Mouse (Mus musculus) lung, adult 2 months (tissue): ENCODE results near the gene Asprv1. TPM values are rescaled to one million over a fixed set of nuclear protein-coding genes. Genes with fewer than 3 reads are reported as not detected.
A peak's percentile ranks its signal among the peaks of the same experiment; 100 is the strongest.

Experiments
- DNase-seq: peaks from one replicate; pipeline ENCODE4 v3.0.0; 2022
- H3K4me1 ChIP-seq: fragments of 200-500 bp; 2 replicates; pipeline ENCODE4 v1.6.1; 2011; ENCODE audit warnings: low read length; ENCODE audit not compliant: control insufficient read depth, insufficient read depth
- H3K4me3 ChIP-seq: fragments of 200-500 bp; replicated peaks from 2 replicates; pipeline ENCODE3; 2011; ENCODE audit warnings: low read depth, mild to moderate bottlenecking, control low read depth, low read length; ENCODE audit errors: extremely low read depth
- CTCF ChIP-seq: fragments of 200-500 bp; IDR thresholded peaks from 2 replicates; pipeline ENCODE4 v1.5.1; 2011; ENCODE audit warnings: mild to moderate bottlenecking, low read length, control low read depth; ENCODE audit not compliant: insufficient read depth
- POLR2A ChIP-seq: fragments of 200-500 bp; IDR thresholded peaks from 2 replicates; pipeline ENCODE4 v1.6.1; 2011; ENCODE audit warnings: low read depth, mild to moderate bottlenecking, control low read depth, low read length, borderline replicate concordance; ENCODE audit errors: extremely low read depth
- WGBS: fragments of 180-500 bp; shearing (Covaris S2); methylation state at CpG from one replicate; pipeline ENCODE4 v1.1.7; 2018; 5-methylcytosine and 5-hydroxymethylcytosine counted together
- polyA plus RNA-seq: library from polyadenylated mRNA; depleted of rRNA; stranded (reverse); fragments of >200 nt; gene quantifications from 2 replicates; pipeline ENCODE4 v1.2.3, GENCODE M21; 2012

The Asprv1 gene
- polyA plus RNA-seq, 1 experiment = 263 TPM

GRCm38 (mm10) chr6:86610714-86611113 lies 17.2 kb upstream of the Asprv1 start:
- peak; percentile 49; the same call in 1 of the 2 replicates for TF ChIP-seq POLR2A
- TF ChIP-seq CTCF = no peak
- DNase-seq = peak; percentile 80
- Histone ChIP-seq H3K4me3 (no peak overlapping the region), H3K4me1 (peaks cover 14% of the 10 kb centered on the region; the same call in 1 of the 2 replicates)
- WGBS = 26% methylated on average over 5 of the region's 5 CpGs

GRCm38 (mm10) chr6:86615301-86615700 lies 12.7 kb upstream of the Asprv1 start:
- Histone ChIP-seq H3K4me1 (peaks cover 3% of the 10 kb centered on the region; the same call in 1 of the 2 replicates), H3K4me3 (no peak overlapping the region)
- 66% methylated on average over 4 of the region's 4 CpGs for WGBS
- TF ChIP-seq CTCF (no peak), POLR2A (no peak)
- DNase-seq = peak; percentile 47

GRCm38 (mm10) chr6:86623201-86623600 lies 4.8 kb upstream of the Asprv1 start:
- Histone ChIP-seq H3K4me3 (no peak overlapping the region), H3K4me1 (no peaks in the 10 kb centered on the region)
- 84% methylated on average over 4 of the region's 4 CpGs for WGBS
- DNase-seq = no peak
- TF ChIP-seq POLR2A (no peak), CTCF (no peak)

GRCm38 (mm10) chr6:86624074-86625030 lies 3.6 kb upstream of the Asprv1 start:
- Histone ChIP-seq H3K4me1 (no peaks in the 10 kb centered on the region), H3K4me3 (no peak overlapping the region)
- DNase-seq = no peak
- whole genome bisulfite sequencing = 59% methylated on average over 18 of the region's 18 CpGs
- TF ChIP-seq CTCF (no peak), POLR2A (no peak)

- no peak for TF ChIP-seq CTCF
- no peak for DNase-seq
- Histone ChIP-seq H3K4me1 (no peaks in the 10 kb centered on the region), H3K4me3 (no peak overlapping the region)
- WGBS = 73% methylated on average over 3 of the region's 3 CpGs
Measured at GRCm38 (mm10) chr6:86630141-86630540, 2.2 kb downstream of the Asprv1 start.

GRCm38 (mm10) chr6:86636495-86636894 lies 8.5 kb downstream of the Asprv1 start:
- WGBS = 60% methylated on average over 2 of the region's 2 CpGs
- no peak overlapping the region for H3K4me3 ChIP-seq
- H3K4me1 ChIP-seq = peaks cover 3% of the 10 kb centered on the region; the same call in 1 of the 2 replicates
- no peak for TF ChIP-seq POLR2A
- no peak for TF ChIP-seq CTCF
- peak; percentile 52 for DNase-seq

GRCm38 (mm10) chr6:86637171-86637835 lies 9.3 kb downstream of the Asprv1 start:
- peaks cover 3% of the 10 kb centered on the region; the same call in 1 of the 2 replicates for H3K4me1 ChIP-seq
- no peak for DNase-seq
- WGBS = 50% methylated on average over 4 of the region's 4 CpGs
- no peak for TF ChIP-seq POLR2A
- TF ChIP-seq CTCF = no peak
- H3K4me3 ChIP-seq = no peak overlapping the region

- DNase-seq = no peak
- TF ChIP-seq POLR2A (no peak), CTCF (no peak)
- no peak overlapping the region for H3K4me3 ChIP-seq
- WGBS = 84% methylated on average over 2 of the region's 2 CpGs
- peaks cover 3% of the 10 kb centered on the region; the same call in 1 of the 2 replicates for H3K4me1 ChIP-seq
Measured at GRCm38 (mm10) chr6:86637860-86638259, 9.9 kb downstream of the Asprv1 start.

- 39% methylated on average over 2 of the region's 2 CpGs for WGBS
- H3K4me3 ChIP-seq = no peak overlapping the region
- H3K4me1 ChIP-seq = peaks cover 3% of the 10 kb centered on the region; the same call in 1 of the 2 replicates
- no peak for DNase-seq
- TF ChIP-seq CTCF (0 out of 2 replicates have a peak, but pooled peaks have one; percentile 8), POLR2A (no peak)
Measured at GRCm38 (mm10) chr6:86638434-86638833, 10.5 kb downstream of the Asprv1 start.
